Mouse (Mus musculus) liver, embryonic 14.5 days (tissue): ENCODE measurements around the gene Lmcd1. TPM values are rescaled to one million over a fixed set of nuclear protein-coding genes. Genes with fewer than 3 reads are reported as not detected.

Experiments used
- ATAC-seq: fragments of 200-750 bp; cut with Nextera tagmentation; 2 replicates; pipeline ENCODE4 v1.8.0; 2017; ENCODE audit warnings: moderate number of reproducible peaks, mild to moderate bottlenecking, moderate library complexity; ENCODE audit not compliant: insufficient read depth
- DNase-seq, 3 experiments: peaks; one replicate each; pipeline ENCODE4 v3.0.0-alpha.2; 2012 to 2013; ENCODE audit warnings: low read depth in 3 of 3, low spot score in 3 of 3
- H3K27ac ChIP-seq: fragments of 300-500 bp; sonication (generic); 2 replicates; pipeline ENCODE4 v1.5.1; 2014; ENCODE audit warnings: moderate library complexity, mild to moderate bottlenecking, control low read depth, inconsistent platforms
- H3K27me3 ChIP-seq: fragments of 300-500 bp; sonication (generic); 2 replicates; pipeline ENCODE4 v1.6.1; 2014; ENCODE audit warnings: mild to moderate bottlenecking, low read length, moderate library complexity; ENCODE audit not compliant: control insufficient read depth, insufficient read depth
- H3K36me3 ChIP-seq: fragments of 300-500 bp; sonication (generic); replicated peaks from 2 replicates; pipeline ENCODE4 v1.6.1; 2014; ENCODE audit warnings: low read depth; ENCODE audit not compliant: control insufficient read depth, insufficient read depth
- H3K4me1 ChIP-seq, 2 experiments: fragments of 200-500 bp in 1 of 2; fragments of 300-500 bp in 1 of 2; sonication (generic) in 1 of 2; replicated peaks; 2 replicates each; pipeline ENCODE4 v1.6.1; 2012 to 2014; ENCODE audit warnings: antibody characterized with exemption in 1 of 2, inconsistent platforms in 1 of 2, low read length in 1 of 2; ENCODE audit not compliant: control insufficient read depth in 2 of 2, insufficient read depth in 2 of 2
- H3K4me2 ChIP-seq: fragments of 300-500 bp; sonication (generic); 2 replicates; pipeline ENCODE4 v1.6.1; 2014; ENCODE audit warnings: low read depth, mild to moderate bottlenecking, control low read depth, moderate library complexity
- H3K4me3 ChIP-seq, 2 experiments: fragments of 200-500 bp in 1 of 2; fragments of 300-500 bp in 1 of 2; sonication (generic) in 1 of 2; 2 replicates each; pipeline ENCODE4 v1.5.1; 2012 to 2014; ENCODE audit warnings: low read depth in 2 of 2, low read length in 2 of 2, mild to moderate bottlenecking in 2 of 2, control low read depth in 1 of 2, inconsistent platforms in 1 of 2, moderate library complexity in 1 of 2; ENCODE audit not compliant: insufficient read depth in 1 of 2
- H3K9ac ChIP-seq: fragments of 300-500 bp; sonication (generic); replicated peaks from 2 replicates; pipeline ENCODE4 v1.6.1; 2014; ENCODE audit warnings: mild to moderate bottlenecking, control low read depth, moderate library complexity
- H3K9me3 ChIP-seq: fragments of 300-500 bp; sonication (generic); 2 replicates; pipeline ENCODE4 v1.6.1; 2016; ENCODE audit warnings: low read length, mixed read lengths; ENCODE audit not compliant: control insufficient read depth
- CTCF ChIP-seq: IDR thresholded peaks from 2 replicates; pipeline ENCODE4 v1.5.1; 2016; ENCODE audit warnings: antibody characterized with exemption, low read depth, control low read depth
- EP300 ChIP-seq: IDR thresholded peaks from 2 replicates; pipeline ENCODE4 v1.6.1; 2016; ENCODE audit warnings: antibody characterized with exemption, low read depth
- WGBS: fragments of 180-500 bp; shearing (Covaris S2); extraction: QIAGEN DNeasy Blood & Tissue Kit; methylation state at CpG from one replicate; pipeline ENCODE4 v1.1.7; 2014; ENCODE audit not compliant: insufficient replicate concordance; 5-methylcytosine and 5-hydroxymethylcytosine counted together
- polyA plus RNA-seq, 2 experiments: library from polyadenylated mRNA; depleted of rRNA in 1 of 2; stranded (reverse) in 1 of 2; unstranded in 1 of 2; fragments of >200 nt; fragmentation: Nextera tagmentation in 1 of 2; extraction: Ambion mirVana in 1 of 2; gene quantifications; 2 replicates each; pipeline versions ENCODE4 v1.2.1 to v1.2.3; 2012 to 2014

Lmcd1 gene
- polyA plus RNA-seq (2012; rRNA removed) (0.22 and 0.27 TPM in 2 replicates), polyA plus RNA-seq (2014; fragmentation: Nextera tagmentation; extraction: Ambion mirVana) (0.39 and 0.52 TPM in 2 replicates)

DNA sequence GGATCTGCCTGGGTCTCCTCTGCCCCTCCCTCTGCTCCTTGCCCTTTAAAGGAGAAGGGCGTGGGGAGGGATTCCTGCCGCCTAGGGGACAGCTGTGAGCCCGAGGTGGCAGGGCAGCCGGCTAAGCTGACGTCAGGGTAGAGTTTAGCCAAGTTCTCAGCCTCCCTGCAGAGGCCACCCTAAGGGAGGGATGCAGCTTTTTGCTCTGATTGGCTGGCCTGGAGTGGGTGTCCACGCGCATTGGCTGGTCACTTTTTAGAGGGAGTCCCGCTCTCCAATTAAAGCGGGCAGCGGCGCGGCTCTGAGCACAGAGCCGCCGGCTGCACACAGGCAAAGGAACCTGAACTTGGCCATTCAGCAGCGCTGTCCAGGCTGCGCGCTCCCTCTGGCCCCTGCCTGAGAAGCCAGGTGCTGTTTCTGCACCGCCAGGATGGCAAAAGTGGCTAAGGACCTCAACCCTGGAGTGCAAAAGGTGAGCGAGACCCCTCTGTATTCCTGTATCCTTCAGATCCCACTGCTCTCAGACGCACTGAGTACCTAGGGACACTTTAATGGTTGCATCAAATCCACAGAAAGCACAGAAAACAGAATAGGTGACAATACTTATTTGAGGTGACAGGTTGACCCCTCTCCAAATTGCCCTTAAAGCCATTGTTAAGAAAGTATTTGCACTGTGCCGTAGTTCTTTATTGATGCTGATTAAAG is at the start of gene Lmcd1:
Lmcd1 (plus strand) TSS at position 258 of the 705 bp plus-strand sequence.
- Histone ChIP-seq H3K9me3 (no peaks in the 10 kb centered on the region), H3K4me1 (0 out of 4 replicates have a peak, but pooled peaks cover 0 to 2% of the 10 kb centered on the region in 2 experiments), H3K27me3 (no peaks in the 10 kb centered on the region), H3K4me3 (no peak within 1 kb of the TSS), H3K36me3 (no peaks in the 10 kb centered on the region), H3K27ac (no peak within 1 kb of the TSS), H3K4me2 (no peak within 1 kb of the TSS; the same call in 1 of the 2 replicates), H3K9ac (no peak within 1 kb of the TSS)
- peak; percentile 71; the same call in 1 of the 2 replicates for ATAC-seq
- peak; percentile 4 to 16 (median 10) for DNase-seq
- 4% methylated on average over 21 of the region's 21 CpGs for WGBS
- TF ChIP-seq EP300: no peak
- TF ChIP-seq CTCF: no peak

DNA sequence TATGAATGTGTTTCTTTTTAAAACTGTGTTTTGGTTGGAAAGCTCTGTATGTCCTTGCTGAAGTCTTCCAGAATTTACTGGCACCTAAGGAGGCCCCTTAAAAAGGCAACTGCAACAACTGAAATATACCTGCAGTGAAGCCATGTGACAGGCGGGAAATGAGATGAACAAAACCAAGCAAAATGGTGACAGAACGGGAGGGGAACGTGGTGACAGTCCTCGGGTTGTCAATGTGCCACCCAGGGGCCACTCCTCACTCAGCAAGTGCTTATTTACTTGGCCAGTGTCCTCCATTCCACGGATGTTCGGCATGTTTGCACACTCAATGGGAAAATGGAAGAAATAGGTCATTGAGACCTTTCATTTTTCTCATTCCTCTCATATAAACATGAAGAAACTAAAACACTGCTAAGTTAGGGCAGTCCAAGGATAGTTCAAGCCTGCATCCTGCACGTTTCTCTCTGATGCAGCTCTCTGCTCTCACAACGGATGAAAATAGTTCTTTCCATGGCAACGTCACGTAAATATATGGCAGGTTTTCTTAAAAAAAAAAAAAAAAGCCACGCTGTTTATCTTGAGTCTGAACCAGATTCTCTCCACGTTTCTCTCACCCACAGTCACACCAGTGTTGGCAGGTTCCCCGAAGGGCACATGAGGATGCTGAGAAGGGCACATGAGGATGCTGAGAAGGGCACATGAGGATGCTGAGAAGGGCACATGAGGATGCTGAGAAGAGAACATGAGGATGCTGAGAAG is 49.5 kb upstream of the Lmcd1 start:
- H3K4me1 ChIP-seq: no peaks in the 10 kb centered on the region
- H3K9ac ChIP-seq: no peak overlapping the region
- H3K4me3 ChIP-seq: no peak overlapping the region
- 49% methylated on average over 13 of the region's 13 CpGs for WGBS
- H3K4me2 ChIP-seq: no peak overlapping the region
- no peaks in the 10 kb centered on the region for H3K9me3 ChIP-seq
- no peak overlapping the region for H3K27ac ChIP-seq
- DNase-seq: no peak
- no peaks in the 10 kb centered on the region for H3K36me3 ChIP-seq
- no peaks in the 10 kb centered on the region for H3K27me3 ChIP-seq
- ATAC-seq: no peak
- TF ChIP-seq EP300 (no peak), CTCF (no peak)

- Histone ChIP-seq H3K4me2 (no peak overlapping the region), H3K27me3 (no peaks in the 10 kb centered on the region), H3K36me3 (no peaks in the 10 kb centered on the region), H3K4me1 (no peaks in the 10 kb centered on the region), H3K9ac (no peak overlapping the region), H3K4me3 (no peak overlapping the region), H3K9me3 (no peaks in the 10 kb centered on the region), H3K27ac (no peak overlapping the region)
- DNase-seq: no peak
- WGBS: 85% methylated on average over 1 of the region's 1 CpGs
- no peak for ATAC-seq
- TF ChIP-seq CTCF (no peak), EP300 (no peak)
Observed at GRCm38 (mm10) chr6:112236775-112237174, 36.8 kb upstream of the Lmcd1 start.

GRCm38 (mm10) chr6:112242216-112242615 is 31.3 kb upstream of the Lmcd1 start:
- H3K9ac ChIP-seq: no peak overlapping the region
- H3K4me1 ChIP-seq: no peaks in the 10 kb centered on the region; a peak in 2 of 4 replicates
- H3K4me2 ChIP-seq: no peak overlapping the region
- H3K27ac ChIP-seq: no peak overlapping the region
- 45% methylated on average over 2 of the region's 2 CpGs for WGBS
- TF ChIP-seq CTCF (no peak), EP300 (no peak)
- H3K36me3 ChIP-seq: no peaks in the 10 kb centered on the region
- H3K4me3 ChIP-seq: no peak overlapping the region
- no peak for ATAC-seq
- no peaks in the 10 kb centered on the region for H3K9me3 ChIP-seq
- DNase-seq: no peak
- no peaks in the 10 kb centered on the region for H3K27me3 ChIP-seq

- TF ChIP-seq EP300 (no peak), CTCF (no peak)
- ATAC-seq: no peak
- Histone ChIP-seq H3K4me2 (no peak overlapping the region), H3K27ac (no peak overlapping the region), H3K27me3 (no peaks in the 10 kb centered on the region), H3K9me3 (no peaks in the 10 kb centered on the region), H3K9ac (no peak overlapping the region), H3K4me1 (no peaks in the 10 kb centered on the region; a peak in 2 of 4 replicates), H3K36me3 (no peaks in the 10 kb centered on the region), H3K4me3 (no peak overlapping the region)
- DNase-seq: no peak
- 43% methylated on average over 4 of the region's 4 CpGs for WGBS
Observed at GRCm38 (mm10) chr6:112245639-112246038, 27.9 kb upstream of the Lmcd1 start.
